Mouse (Mus musculus): ENCODE measurements around the gene Olfr495. TPM values are rescaled to one million over a fixed set of nuclear protein-coding genes. Genes with fewer than 3 reads are reported as not detected.

Olfr495 gene
- not detected in 2 replicates for polyA plus RNA-seq (2012; rRNA removed)

GRCm38 (mm10) chr7:108392867-108393266 is at the start of gene Olfr495:
TSS of gene Olfr495 (plus strand) at chr7:108393167.
- Histone ChIP-seq H3K27me3 (ENCODE audit: control insufficient read depth, insufficient read depth, low read length) (no peaks in the 10 kb centered on the region), H3K4me1 (ENCODE audit: control insufficient read depth, insufficient read depth, low read length) (no peaks in the 10 kb centered on the region), H3K4me3 (ENCODE audit: control insufficient read depth, low read depth, low read length) (no peak within 1 kb of the TSS), H3K27ac (ENCODE audit: control insufficient read depth, insufficient read depth, low read depth, low read length) (no peak within 1 kb of the TSS), H3K36me3 (ENCODE audit: control insufficient read depth, insufficient read depth, low read length) (no peaks in the 10 kb centered on the region)
- TF ChIP-seq CTCF (IDR thresholded peaks at IDR 0.05; ENCODE audit: control insufficient read depth, insufficient read depth, insufficient replicate concordance, low read depth, low read length) (no peak), POLR2A (IDR thresholded peaks at IDR 0.05; ENCODE audit: control insufficient read depth, low read depth, low read length) (no peak)

GRCm38 (mm10) chr7:108346879-108347278 is 46.1 kb upstream of the Olfr495 start, which contains the start of gene Olfr493:
TSS of gene Olfr493 (minus strand) at chr7:108346979.
- H3K27ac ChIP-seq (ENCODE audit: control insufficient read depth, insufficient read depth, low read depth, low read length), result no peak within 1 kb of the TSS
- TF ChIP-seq CTCF (IDR thresholded peaks at IDR 0.05; ENCODE audit: control insufficient read depth, insufficient read depth, insufficient replicate concordance, low read depth, low read length) (no peak), POLR2A (IDR thresholded peaks at IDR 0.05; ENCODE audit: control insufficient read depth, low read depth, low read length) (no peak)

GRCm38 (mm10) chr7:108365035-108365434 is 27.9 kb upstream of the Olfr495 start, which contains the start of gene Olfr494:
TSS of gene Olfr494 (plus strand) at chr7:108365335.
- no peak within 1 kb of the TSS for H3K27ac ChIP-seq (ENCODE audit: control insufficient read depth, insufficient read depth, low read depth, low read length)
- H3K36me3 ChIP-seq (ENCODE audit: control insufficient read depth, insufficient read depth, low read length), result no peaks in the 10 kb centered on the region
- no peak for TF ChIP-seq CTCF (IDR thresholded peaks at IDR 0.05; ENCODE audit: control insufficient read depth, insufficient read depth, insufficient replicate concordance, low read depth, low read length)
- H3K4me1 ChIP-seq (ENCODE audit: control insufficient read depth, insufficient read depth, low read length), result no peaks in the 10 kb centered on the region
- H3K4me3 ChIP-seq (ENCODE audit: control insufficient read depth, low read depth, low read length), result no peak within 1 kb of the TSS
- no peaks in the 10 kb centered on the region for H3K27me3 ChIP-seq (ENCODE audit: control insufficient read depth, insufficient read depth, low read length)

More at GRCm38 (mm10) chr7:108346879-108347278, 46.1 kb upstream of the Olfr495 start, which contains the start of gene Olfr493:
- Histone ChIP-seq H3K36me3 (ENCODE audit: control insufficient read depth, insufficient read depth, low read length) (no peaks in the 10 kb centered on the region), H3K4me3 (ENCODE audit: control insufficient read depth, low read depth, low read length) (no peak within 1 kb of the TSS), H3K4me1 (ENCODE audit: control insufficient read depth, insufficient read depth, low read length) (no peaks in the 10 kb centered on the region), H3K27me3 (ENCODE audit: control insufficient read depth, insufficient read depth, low read length) (no peaks in the 10 kb centered on the region)

DNA sequence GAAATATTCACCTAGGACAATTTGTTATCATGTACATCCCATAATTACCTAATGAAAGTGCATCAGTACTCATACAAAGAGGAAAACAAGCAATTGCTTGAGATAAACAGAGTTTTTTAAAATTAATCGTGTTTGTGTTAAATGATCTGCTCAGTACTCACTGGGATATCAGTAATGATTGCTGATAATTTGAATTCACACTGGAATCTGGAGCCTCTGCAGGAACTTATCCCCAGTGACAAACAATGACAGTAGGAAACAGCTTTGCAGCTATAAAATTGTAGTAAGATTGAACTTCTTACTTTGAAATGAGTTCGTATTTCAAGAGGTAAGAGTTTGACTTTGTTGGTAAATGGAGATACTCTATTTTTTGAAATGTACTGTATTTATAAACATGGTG is 27.2 kb downstream of the Olfr495 start, which contains the start of gene Olfr497:
Gene Olfr497, plus strand, starts transcription at position 301 of the 400 bp plus-strand sequence.
- H3K36me3 ChIP-seq (ENCODE audit: control insufficient read depth, insufficient read depth, low read length), result no peaks in the 10 kb centered on the region
- no peaks in the 10 kb centered on the region for H3K4me1 ChIP-seq (ENCODE audit: control insufficient read depth, insufficient read depth, low read length)
- TF ChIP-seq CTCF (IDR thresholded peaks at IDR 0.05; ENCODE audit: control insufficient read depth, insufficient read depth, insufficient replicate concordance, low read depth, low read length), result no peak
- no peak for TF ChIP-seq POLR2A (IDR thresholded peaks at IDR 0.05; ENCODE audit: control insufficient read depth, low read depth, low read length)

More for the DNA sequence above, 27.2 kb downstream of the Olfr495 start, which contains the start of gene Olfr497:
- Histone ChIP-seq H3K27me3 (ENCODE audit: control insufficient read depth, insufficient read depth, low read length) (no peaks in the 10 kb centered on the region), H3K4me3 (ENCODE audit: control insufficient read depth, low read depth, low read length) (no peak within 1 kb of the TSS), H3K27ac (ENCODE audit: control insufficient read depth, insufficient read depth, low read depth, low read length) (no peak within 1 kb of the TSS)

Other genes with a start within 250 kb of the Olfr495 start
- not detected in 2 replicates for gene Olfr485, start 233.3 kb upstream of the Olfr495 start, polyA plus RNA-seq (2012; rRNA removed)
- not detected in 2 replicates for gene Olfr486, start 220.4 kb upstream of the Olfr495 start, polyA plus RNA-seq (2012; rRNA removed)
- gene Olfr487, start 178.5 kb upstream of the Olfr495 start, polyA plus RNA-seq (2012; rRNA removed), result not detected in 2 replicates
- gene Olfr488, start 134.8 kb upstream of the Olfr495 start, polyA plus RNA-seq (2012; rRNA removed), result not detected in 2 replicates
- not detected in 2 replicates for gene Olfr490, start 104.2 kb upstream of the Olfr495 start, polyA plus RNA-seq (2012; rRNA removed)
- not detected in 2 replicates for gene Olfr491, start 79.7 kb upstream of the Olfr495 start, polyA plus RNA-seq (2012; rRNA removed)
- gene Olfr492, start 69.5 kb upstream of the Olfr495 start, polyA plus RNA-seq (2012; rRNA removed), result not detected in 2 replicates
- not detected in 2 replicates for gene Olfr493, start 46.2 kb upstream of the Olfr495 start, polyA plus RNA-seq (2012; rRNA removed)
- not detected in 2 replicates for gene Olfr494, start 27.8 kb upstream of the Olfr495 start, polyA plus RNA-seq (2012; rRNA removed)
- not detected in 2 replicates for gene Olfr497, start 27.3 kb downstream of the Olfr495 start, polyA plus RNA-seq (2012; rRNA removed)
- not detected in 2 replicates for gene Olfr498, start 72.2 kb downstream of the Olfr495 start, polyA plus RNA-seq (2012; rRNA removed)
- gene Olfr502, start 131.9 kb downstream of the Olfr495 start, polyA plus RNA-seq (2012; rRNA removed), result not detected in 2 replicates
- gene Olfr503, start 151.4 kb downstream of the Olfr495 start, polyA plus RNA-seq (2012; rRNA removed), result not detected in 2 replicates
- not detected in 2 replicates for gene Olfr504, start 172.6 kb downstream of the Olfr495 start, polyA plus RNA-seq (2012; rRNA removed)
- not detected in 2 replicates for gene Olfr506, start 217.6 kb downstream of the Olfr495 start, polyA plus RNA-seq (2012; rRNA removed)
- gene Olfr507, start 228.6 kb downstream of the Olfr495 start, polyA plus RNA-seq (2012; rRNA removed), result not detected in 2 replicates
- not detected in 2 replicates for gene Olfr508, start 236.8 kb downstream of the Olfr495 start, polyA plus RNA-seq (2012; rRNA removed)